Mouse (Mus musculus) cerebellum, adult 2 months (tissue): ENCODE measurements at regions not wholly inside any gene's neighbourhood (a gene's known extent, or its start where the extent isn't known, plus 50 kb on each side); places are given as distances from the start of the nearest gene placed in this dataset.

Experiments
- CTCF ChIP-seq: fragments of 200-500 bp; IDR thresholded peaks from 2 replicates; pipeline ENCODE4 v1.5.1; 2011; ENCODE audit warnings: low read depth, mild to moderate bottlenecking, control low read depth, low read length, moderate library complexity, borderline replicate concordance; ENCODE audit not compliant: insufficient read depth
- POLR2A ChIP-seq: fragments of 200-500 bp; IDR thresholded peaks from 2 replicates; pipeline ENCODE4 v1.6.1; 2011; ENCODE audit warnings: low read length, control low read depth, borderline replicate concordance; ENCODE audit not compliant: insufficient read depth

DNA sequence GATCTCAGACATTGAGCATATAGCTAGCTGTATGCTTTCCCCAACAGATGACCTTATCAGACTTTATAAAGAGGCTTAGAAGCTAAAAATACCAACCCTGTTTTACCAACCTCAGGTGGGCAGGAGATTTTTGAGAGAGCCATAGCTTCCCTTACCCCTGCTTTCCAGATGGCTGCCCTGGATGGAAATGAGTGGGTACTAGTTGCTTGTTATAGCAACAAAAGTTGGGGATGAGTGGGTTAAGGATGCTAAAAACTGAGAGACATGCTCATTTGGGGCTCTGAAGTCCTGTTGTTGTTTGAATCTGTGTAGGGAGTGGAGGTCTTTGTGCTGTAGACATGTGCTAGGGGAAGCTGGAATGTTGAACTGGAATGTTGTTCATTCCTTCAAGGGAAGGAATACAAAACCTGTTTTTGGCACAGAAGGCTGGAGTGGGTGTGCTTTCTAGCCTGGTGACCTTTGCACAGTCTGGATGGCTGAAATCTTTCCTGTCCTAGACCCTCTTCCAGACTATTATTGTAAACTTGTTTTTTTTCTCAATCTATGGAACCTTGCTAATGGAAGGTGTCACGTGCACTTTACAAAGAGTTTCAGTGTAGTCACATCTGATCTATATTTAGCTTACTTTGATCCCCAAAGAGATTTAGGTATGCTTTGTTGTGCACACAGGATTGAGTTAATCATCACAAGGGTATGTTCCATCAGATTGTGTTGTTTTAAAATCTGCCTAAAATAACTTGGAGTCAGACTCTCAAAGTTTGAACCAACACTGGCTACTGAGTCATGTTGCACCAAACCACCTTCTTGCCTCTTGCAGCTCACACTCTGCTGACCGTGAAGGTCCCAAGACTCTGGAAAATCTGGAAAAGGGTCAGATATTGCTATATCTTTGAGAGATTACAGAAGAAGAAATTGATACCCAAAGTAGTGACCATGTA is 138.1 kb upstream of the Slc30a5 start:
- TF ChIP-seq CTCF (no peak), POLR2A (no peak)
